Mouse (Mus musculus): ENCODE measurements around the gene Mfsd7a. TPM values are rescaled to one million over a fixed set of nuclear protein-coding genes. Genes with fewer than 3 reads are reported as not detected.

Gene Mfsd7a
- polyA plus RNA-seq, 1 experiment from 2014 or later = 0.34 TPM

GRCm38 (mm10) chr5:108422741-108423140, 25.9 kb downstream of the Mfsd7a start:
- DNase-seq (ENCODE audit: low spot score) (no peak), ATAC-seq (replicated peaks; ENCODE audit: low FRiP score, low read depth) (no peak)
- TF ChIP-seq CTCF (IDR thresholded peaks at IDR 0.05; ENCODE audit: low read depth) = no peak
- WGBS = 77% methylated on average over 3 of the region's 3 CpGs
- H3K36me3 ChIP-seq (ENCODE audit: insufficient read depth, low read length) = no peaks in the 10 kb centered on the region
- H3K27ac ChIP-seq = no peak overlapping the region
- H3K4me2 ChIP-seq (ENCODE audit: low read length) = no peak overlapping the region
- H3K9me3 ChIP-seq (replicated peaks; ENCODE audit: low read length) = no peaks in the 10 kb centered on the region
- no peak overlapping the region for H3K4me3 ChIP-seq (replicated peaks; ENCODE audit: low read depth, low read length)
- H3K9ac ChIP-seq (ENCODE audit: low read depth, low read length) = no peak overlapping the region
- H3K4me1 ChIP-seq (replicated peaks; ENCODE audit: insufficient read depth, low read length) = no peaks in the 10 kb centered on the region
- no peaks in the 10 kb centered on the region for H3K27me3 ChIP-seq (ENCODE audit: insufficient read depth, low read length)

GRCm38 (mm10) chr5:108414711-108415110, 34.0 kb downstream of the Mfsd7a start:
- Histone ChIP-seq H3K27me3 (ENCODE audit: insufficient read depth, low read length) (no peaks in the 10 kb centered on the region), H3K9ac (ENCODE audit: low read depth, low read length) (no peak overlapping the region), H3K27ac (no peak overlapping the region), H3K4me2 (ENCODE audit: low read length) (no peak overlapping the region), H3K9me3 (replicated peaks; ENCODE audit: low read length) (no peaks in the 10 kb centered on the region), H3K4me1 (replicated peaks; ENCODE audit: insufficient read depth, low read length) (no peaks in the 10 kb centered on the region), H3K4me3 (replicated peaks; ENCODE audit: low read depth, low read length) (no peak overlapping the region), H3K36me3 (ENCODE audit: insufficient read depth, low read length) (no peaks in the 10 kb centered on the region)
- TF ChIP-seq CTCF (IDR thresholded peaks at IDR 0.05; ENCODE audit: low read depth) = no peak
- WGBS = 60% methylated on average over 2 of the region's 2 CpGs
- no peak for DNase-seq (ENCODE audit: low spot score)
- ATAC-seq (replicated peaks; ENCODE audit: low FRiP score, low read depth) = no peak

- Histone ChIP-seq H3K36me3 (ENCODE audit: insufficient read depth, low read length) (no peaks in the 10 kb centered on the region), H3K27ac (no peak overlapping the region), H3K9ac (ENCODE audit: low read depth, low read length) (no peak overlapping the region), H3K4me3 (replicated peaks; ENCODE audit: low read depth, low read length) (no peak overlapping the region), H3K4me2 (ENCODE audit: low read length) (no peak overlapping the region), H3K4me1 (replicated peaks; ENCODE audit: insufficient read depth, low read length) (no peaks in the 10 kb centered on the region), H3K9me3 (replicated peaks; ENCODE audit: low read length) (no peaks in the 10 kb centered on the region), H3K27me3 (ENCODE audit: insufficient read depth, low read length) (no peaks in the 10 kb centered on the region)
- TF ChIP-seq CTCF (IDR thresholded peaks at IDR 0.05; ENCODE audit: low read depth) = no peak
- 87% methylated on average over 2 of the region's 2 CpGs for WGBS
- ATAC-seq (replicated peaks; ENCODE audit: low FRiP score, low read depth) (no peak), DNase-seq (ENCODE audit: low spot score) (no peak)
Measured at GRCm38 (mm10) chr5:108406977-108407376, 41.7 kb downstream of the Mfsd7a start.

- Histone ChIP-seq H3K36me3 (ENCODE audit: insufficient read depth, low read length) (no peaks in the 10 kb centered on the region), H3K9ac (ENCODE audit: low read depth, low read length) (no peak overlapping the region), H3K9me3 (replicated peaks; ENCODE audit: low read length) (no peaks in the 10 kb centered on the region), H3K4me2 (ENCODE audit: low read length) (no peak overlapping the region), H3K4me1 (replicated peaks; ENCODE audit: insufficient read depth, low read length) (no peaks in the 10 kb centered on the region), H3K27me3 (ENCODE audit: insufficient read depth, low read length) (no peaks in the 10 kb centered on the region), H3K27ac (no peak overlapping the region), H3K4me3 (replicated peaks; ENCODE audit: low read depth, low read length) (no peak overlapping the region)
- DNase-seq (ENCODE audit: low spot score) (no peak), ATAC-seq (replicated peaks; ENCODE audit: low FRiP score, low read depth) (no peak)
- WGBS = 65% methylated on average over 1 of the region's 1 CpGs
- no peak for TF ChIP-seq CTCF (IDR thresholded peaks at IDR 0.05; ENCODE audit: low read depth)
Measured at GRCm38 (mm10) chr5:108405460-108405859, 43.2 kb downstream of the Mfsd7a start.

GRCm38 (mm10) chr5:108403453-108403852, 45.2 kb downstream of the Mfsd7a start:
- no peak overlapping the region for H3K4me2 ChIP-seq (ENCODE audit: low read length)
- no peaks in the 10 kb centered on the region for H3K4me1 ChIP-seq (replicated peaks; ENCODE audit: insufficient read depth, low read length)
- DNase-seq (ENCODE audit: low spot score) (no peak), ATAC-seq (replicated peaks; ENCODE audit: low FRiP score, low read depth) (no peak)
- H3K27ac ChIP-seq = no peak overlapping the region
- H3K9ac ChIP-seq (ENCODE audit: low read depth, low read length) = no peak overlapping the region
- no peak for TF ChIP-seq CTCF (IDR thresholded peaks at IDR 0.05; ENCODE audit: low read depth)
- no peaks in the 10 kb centered on the region for H3K27me3 ChIP-seq (ENCODE audit: insufficient read depth, low read length)
- WGBS = 83% methylated on average over 4 of the region's 4 CpGs
- no peaks in the 10 kb centered on the region for H3K9me3 ChIP-seq (replicated peaks; ENCODE audit: low read length)
- no peaks in the 10 kb centered on the region for H3K36me3 ChIP-seq (ENCODE audit: insufficient read depth, low read length)
- no peak overlapping the region for H3K4me3 ChIP-seq (replicated peaks; ENCODE audit: low read depth, low read length)

Other genes with a start within 250 kb of the Mfsd7a start
- gene Dr1, start 180.0 kb downstream of the Mfsd7a start, polyA plus RNA-seq (2015; fragmentation: Nextera tagmentation; extraction: Ambion mirVana) = 42.8 and 44.8 TPM in 2 replicates
- 4.3 and 5.9 TPM in 2 replicates for gene Pigg, start 136.3 kb downstream of the Mfsd7a start, polyA plus RNA-seq (2015; fragmentation: Nextera tagmentation; extraction: Ambion mirVana)
- 0.09 and 0.11 TPM in 2 replicates for gene Gm42517, start 81.0 kb downstream of the Mfsd7a start, polyA plus RNA-seq (2015; fragmentation: Nextera tagmentation; extraction: Ambion mirVana)
- 0.22 TPM in 2 replicates for gene Pde6b, start 60.5 kb downstream of the Mfsd7a start, polyA plus RNA-seq (2015; fragmentation: Nextera tagmentation; extraction: Ambion mirVana)
- gene Atp5k, start 14.4 kb downstream of the Mfsd7a start, polyA plus RNA-seq (2015; fragmentation: Nextera tagmentation; extraction: Ambion mirVana) = 745 and 753 TPM in 2 replicates
- gene Pcgf3, start 12.3 kb upstream of the Mfsd7a start, polyA plus RNA-seq (2015; fragmentation: Nextera tagmentation; extraction: Ambion mirVana) = 12.4 and 12.5 TPM in 2 replicates
- gene Cplx1, start 101.1 kb upstream of the Mfsd7a start, polyA plus RNA-seq (2015; fragmentation: Nextera tagmentation; extraction: Ambion mirVana) = 0.20 and 0.27 TPM in 2 replicates
- 43.1 and 44.6 TPM in 2 replicates for gene Gak, start 180.9 kb upstream of the Mfsd7a start, polyA plus RNA-seq (2015; fragmentation: Nextera tagmentation; extraction: Ambion mirVana)
- gene Tmem175, start 180.9 kb upstream of the Mfsd7a start, polyA plus RNA-seq (2015; fragmentation: Nextera tagmentation; extraction: Ambion mirVana) = 27.8 and 28.1 TPM in 2 replicates
- gene Idua, start 211.4 kb upstream of the Mfsd7a start, polyA plus RNA-seq (2015; fragmentation: Nextera tagmentation; extraction: Ambion mirVana) = 6.3 and 7.4 TPM in 2 replicates
- gene Dgkq, start 220.8 kb upstream of the Mfsd7a start, polyA plus RNA-seq (2015; fragmentation: Nextera tagmentation; extraction: Ambion mirVana) = 6.5 and 6.9 TPM in 2 replicates
- gene Slc26a1, start 226.7 kb upstream of the Mfsd7a start, polyA plus RNA-seq (2015; fragmentation: Nextera tagmentation; extraction: Ambion mirVana) = 8.5 and 10.1 TPM in 2 replicates
- gene Fgfrl1, start 243.5 kb upstream of the Mfsd7a start, polyA plus RNA-seq (2015; fragmentation: Nextera tagmentation; extraction: Ambion mirVana) = 23.2 and 25.1 TPM in 2 replicates

All from kidney, postnatal 0 days (tissue).